In the genomic region with DNA sequence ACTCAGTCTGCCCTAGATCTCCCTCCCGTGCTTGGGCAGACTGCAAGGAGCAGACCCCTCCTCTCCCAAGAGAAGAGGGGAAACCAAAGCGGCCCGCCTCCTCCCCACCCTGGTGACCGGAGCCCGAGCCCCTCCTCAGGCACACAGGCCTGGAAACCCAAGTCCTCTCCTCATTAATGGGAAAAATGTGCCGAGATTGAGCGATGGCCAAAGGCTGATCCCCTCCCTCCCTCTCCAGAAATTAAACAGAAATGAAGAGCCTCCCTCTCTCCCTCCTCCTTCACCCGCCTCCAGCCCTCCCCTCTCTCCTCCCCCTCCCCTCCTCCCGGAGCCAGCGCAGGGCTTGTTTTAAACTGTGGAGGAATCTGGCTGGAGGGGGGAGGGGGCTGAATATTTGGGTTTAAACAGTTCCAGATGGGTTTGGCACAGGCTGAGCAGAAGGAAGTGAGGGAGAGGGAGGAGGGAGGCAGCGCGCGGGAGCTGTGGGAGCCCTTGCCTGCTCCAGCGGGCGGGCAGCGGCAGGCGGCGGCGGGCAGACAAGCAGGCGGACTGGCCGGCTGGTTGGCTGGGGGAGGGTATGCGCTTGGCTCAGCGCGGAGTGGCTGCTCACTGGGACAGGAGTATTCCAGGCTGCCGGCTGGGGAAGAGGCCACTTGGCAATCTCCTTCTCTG, we compare ENCODE assay signal across 8 mouse cellular contexts. TPM values are rescaled to one million over a fixed set of nuclear protein-coding genes. Genes with fewer than 3 reads are reported as not detected.
A peak's percentile ranks its signal among the peaks of the same experiment; 100 is the strongest.
DNase-seq lines count a peak whose midpoint lies in the region; ATAC-seq and TF ChIP-seq lines count a peak whose summit lies in the region.

No protein-coding gene starts in this region.

- peak overlapping the region; percentile 70 for H3K9ac ChIP-seq in heart, embryonic 12.5 days
- peak overlapping the region; percentile 45 for H3K9ac ChIP-seq in kidney, embryonic 15.5 days
- H3K9ac ChIP-seq in limb, embryonic 14.5 days (ENCODE audit: low read depth, low read length, severe bottlenecking), result peak overlapping the region; percentile 53
- peak overlapping the region; percentile 60 for H3K9ac ChIP-seq in midbrain, embryonic 16.5 days (ENCODE audit: low read depth, low read length)

- TF ChIP-seq POLR2A in limb, embryonic 14.5 days (IDR thresholded peaks at IDR 0.05; ENCODE audit: borderline replicate concordance, extremely low read depth, insufficient read depth, insufficient read length), result peak; percentile 43; the same call in 1 of the 2 replicates

- ATAC-seq in heart, embryonic 12.5 days (ENCODE audit: insufficient number of reproducible peaks, low FRiP score), result peak; percentile 74
- peak; percentile 92 for ATAC-seq in kidney, embryonic 15.5 days (replicated peaks; ENCODE audit: low FRiP score)
- ATAC-seq in limb, embryonic 14.5 days (ENCODE audit: low FRiP score, low read depth), result peak; percentile 93
- ATAC-seq in midbrain, embryonic 16.5 days, result peak; percentile 85

- H3K27ac ChIP-seq in forebrain, embryonic 10.5 days, result peak overlapping the region; percentile 87
- peak overlapping the region; percentile 82 for H3K27ac ChIP-seq in heart, embryonic 12.5 days (ENCODE audit: poor library complexity, severe bottlenecking)
- H3K27ac ChIP-seq in kidney, embryonic 15.5 days, result peak overlapping the region; percentile 93
- H3K27ac ChIP-seq in limb, embryonic 14.5 days (replicated peaks; ENCODE audit: low read depth, low read length), result peak overlapping the region; percentile 95
- H3K27ac ChIP-seq in midbrain, embryonic 16.5 days (ENCODE audit: low read length), result peak overlapping the region; percentile 69

- no peaks in the 10 kb centered on the region for H3K9me3 ChIP-seq in forebrain, embryonic 10.5 days
- no peaks in the 10 kb centered on the region for H3K9me3 ChIP-seq in heart, embryonic 12.5 days (replicated peaks)
- H3K9me3 ChIP-seq in kidney, embryonic 15.5 days (replicated peaks), result no peaks in the 10 kb centered on the region
- H3K9me3 ChIP-seq in limb, embryonic 14.5 days (ENCODE audit: control insufficient read depth, low read length), result no peaks in the 10 kb centered on the region
- no peaks in the 10 kb centered on the region for H3K9me3 ChIP-seq in midbrain, embryonic 16.5 days (replicated peaks; ENCODE audit: control insufficient read depth, low read length, poor library complexity, severe bottlenecking)

- peak; percentile 23 to 30 for DNase-seq in spleen, postnatal 36 days (ENCODE audit: low spot score in 2 of 2)
- no peak for DNase-seq in spleen, postnatal 14 days (ENCODE audit: low spot score in 2 of 2)
- peak; percentile 90 for DNase-seq in forebrain, embryonic 10.5 days (ENCODE audit: extremely low spot score, low spot score)
- DNase-seq in limb, embryonic 14.5 days (ENCODE audit: low spot score), result peak; percentile 97
- peak; percentile 83 for DNase-seq in telencephalon, adult 2 months (ENCODE audit: low read depth, low spot score)

- WGBS in forebrain, embryonic 10.5 days, result under 1% methylated on average over 25 of the region's 25 CpGs
- WGBS in heart, embryonic 12.5 days, result under 1% methylated on average over 25 of the region's 25 CpGs
- under 1% methylated on average over 25 of the region's 25 CpGs for WGBS in kidney, embryonic 15.5 days
- WGBS in limb, embryonic 14.5 days, result under 1% methylated on average over 17 of the region's 25 CpGs
- 1% methylated on average over 22 of the region's 25 CpGs for whole genome bisulfite sequencing in midbrain, embryonic 16.5 days

- peaks cover 46% of the 10 kb centered on the region for H3K36me3 ChIP-seq in forebrain, embryonic 10.5 days (replicated peaks)
- H3K36me3 ChIP-seq in heart, embryonic 12.5 days, result peaks cover 19% of the 10 kb centered on the region
- peaks cover 16% of the 10 kb centered on the region for H3K36me3 ChIP-seq in kidney, embryonic 15.5 days
- H3K36me3 ChIP-seq in limb, embryonic 14.5 days (ENCODE audit: control insufficient read depth, insufficient read depth, low read length), result peaks cover 36% of the 10 kb centered on the region
- no peaks in the 10 kb centered on the region for H3K36me3 ChIP-seq in midbrain, embryonic 16.5 days (ENCODE audit: control insufficient read depth, insufficient read depth, low read length)

- peak overlapping the region; percentile 70 for H3K4me2 ChIP-seq in heart, embryonic 12.5 days
- H3K4me2 ChIP-seq in kidney, embryonic 15.5 days, result peak overlapping the region; percentile 72
- H3K4me2 ChIP-seq in limb, embryonic 14.5 days (replicated peaks; ENCODE audit: low read depth, low read length, severe bottlenecking), result peak overlapping the region; percentile 77
- peak overlapping the region; percentile 71 for H3K4me2 ChIP-seq in midbrain, embryonic 16.5 days (ENCODE audit: low read length)

- H3K4me3 ChIP-seq in forebrain, embryonic 10.5 days, result peak overlapping the region; percentile 48
- peak overlapping the region; percentile 49 for H3K4me3 ChIP-seq in heart, embryonic 12.5 days
- peak overlapping the region; percentile 41 for H3K4me3 ChIP-seq in kidney, embryonic 15.5 days (replicated peaks)
- H3K4me3 ChIP-seq in limb, embryonic 14.5 days (replicated peaks; ENCODE audit: low read length), result peak overlapping the region; percentile 39
- H3K4me3 ChIP-seq in midbrain, embryonic 16.5 days (ENCODE audit: low read depth, low read length), result peak overlapping the region; percentile 41

- peaks cover 91% of the 10 kb centered on the region for H3K4me1 ChIP-seq in forebrain, embryonic 10.5 days
- peaks cover 94% of the 10 kb centered on the region for H3K4me1 ChIP-seq in heart, embryonic 12.5 days (replicated peaks)
- H3K4me1 ChIP-seq in kidney, embryonic 15.5 days, result peaks cover 77% of the 10 kb centered on the region
- peaks cover 69% of the 10 kb centered on the region for H3K4me1 ChIP-seq in limb, embryonic 14.5 days (ENCODE audit: control insufficient read depth, insufficient read depth, low read length)
- H3K4me1 ChIP-seq in midbrain, embryonic 16.5 days (ENCODE audit: control insufficient read depth, insufficient read depth, low read length), result peaks cover 55% of the 10 kb centered on the region

- peaks cover 39% of the 10 kb centered on the region for H3K27me3 ChIP-seq in forebrain, embryonic 10.5 days (ENCODE audit: poor library complexity, severe bottlenecking)
- H3K27me3 ChIP-seq in heart, embryonic 12.5 days (replicated peaks), result no peaks in the 10 kb centered on the region
- H3K27me3 ChIP-seq in kidney, embryonic 15.5 days, result peaks cover 17% of the 10 kb centered on the region; the same call in 1 of the 2 replicates
- no peaks in the 10 kb centered on the region for H3K27me3 ChIP-seq in limb, embryonic 14.5 days (ENCODE audit: control insufficient read depth, insufficient read depth, low read length)
- no peaks in the 10 kb centered on the region for H3K27me3 ChIP-seq in midbrain, embryonic 16.5 days (ENCODE audit: control insufficient read depth, insufficient read depth, low read depth, low read length)

RNA-seq across cellular contexts. Expression of a gene that starts 6.2 kb away (rescaled TPM):
- polyA plus RNA-seq in forebrain, embryonic 10.5 days (2016; fragmentation: Nextera tagmentation; extraction: Ambion mirVana), result 19.7 and 19.8 TPM in 2 replicates
- polyA plus RNA-seq in heart, embryonic 12.5 days (2016; fragmentation: Nextera tagmentation; extraction: Ambion mirVana), result 24.0 and 25.4 TPM in 2 replicates
- 17.2 and 18.7 TPM in 2 replicates for polyA plus RNA-seq in kidney, embryonic 15.5 days (2015; fragmentation: Nextera tagmentation; extraction: Ambion mirVana)
- 70.9 and 96.8 TPM in 2 replicates for polyA plus RNA-seq in limb, embryonic 14.5 days (2012; rRNA removed)
- polyA plus RNA-seq in limb, embryonic 14.5 days (2014; fragmentation: Nextera tagmentation; extraction: Ambion mirVana), result 37.0 and 42.1 TPM in 2 replicates
- 10.3 and 11.3 TPM in 2 replicates for polyA plus RNA-seq in midbrain, embryonic 16.5 days (2015; fragmentation: Nextera tagmentation; extraction: Ambion mirVana)

RNA-seq across cellular contexts. Expression of a gene that starts 57.0 kb away (rescaled TPM):
- polyA plus RNA-seq in forebrain, embryonic 10.5 days (2016; fragmentation: Nextera tagmentation; extraction: Ambion mirVana), result not detected in 2 replicates
- not detected in 2 replicates for polyA plus RNA-seq in heart, embryonic 12.5 days (2016; fragmentation: Nextera tagmentation; extraction: Ambion mirVana)
- polyA plus RNA-seq in kidney, embryonic 15.5 days (2015; fragmentation: Nextera tagmentation; extraction: Ambion mirVana), result 0.22 TPM in 1 of 2 replicates, not detected in the other
- 0.28 and 0.31 TPM in 2 replicates for polyA plus RNA-seq in limb, embryonic 14.5 days (2012; rRNA removed)
- 0.69 and 2.1 TPM in 2 replicates for polyA plus RNA-seq in limb, embryonic 14.5 days (2014; fragmentation: Nextera tagmentation; extraction: Ambion mirVana)
- polyA plus RNA-seq in midbrain, embryonic 16.5 days (2015; fragmentation: Nextera tagmentation; extraction: Ambion mirVana), result not detected in 2 replicates

Comparison
In these comparisons a context has a peak if more than half of its experiments do, and no peak if none do; other contexts are left out.
1. DNase-seq: peak in spleen, postnatal 36 days (2 of 2), forebrain, embryonic 10.5 days (single experiment), limb, embryonic 14.5 days (single experiment) and telencephalon, adult 2 months (single experiment); none in spleen, postnatal 14 days (0 of 2).
2. Peak in every context shown above with its lines, with median percentiles within 50 percentile points of each other: H3K27ac ChIP-seq, H3K4me3 ChIP-seq, ATAC-seq, H3K4me2 ChIP-seq and H3K9ac ChIP-seq.